Mouse (Mus musculus) c-Kit-positive CD71-positive TER-119-negative erythroid progenitor cells, embryonic 14.5 days (primary cell): ENCODE measurements around the gene Mgam.
"Not testable (repeated sequence)": the region's sequence is repeated elsewhere in the genome, so short reads cannot be mapped to it uniquely, and the experiment has no call there.

Experiments used
- DNase-seq: peaks from one replicate; pipeline ENCODE4 v3.0.0-alpha.2; 2013; ENCODE audit warnings: low read depth

Gene Mgam

DNA sequence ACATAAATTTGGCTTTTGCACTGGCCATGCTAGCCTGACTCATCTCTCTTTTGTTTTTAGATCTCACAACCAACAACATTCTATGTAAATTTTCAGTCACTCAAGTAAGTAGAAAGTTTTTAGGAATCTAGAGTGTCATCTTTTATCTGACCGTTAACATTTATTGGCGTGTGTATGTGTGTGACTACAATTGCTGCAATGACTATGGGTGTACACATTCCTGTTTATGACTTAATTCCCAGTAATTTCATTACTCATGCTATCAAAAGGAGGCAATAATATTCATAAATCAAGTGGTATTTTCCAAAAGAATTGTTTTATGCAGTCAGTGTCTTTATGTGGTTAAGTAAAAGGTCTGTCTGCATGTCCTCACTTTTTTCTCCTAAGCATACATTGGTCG lies 110.9 kb downstream of the Mgam start:
- DNase-seq: no peak

DNA sequence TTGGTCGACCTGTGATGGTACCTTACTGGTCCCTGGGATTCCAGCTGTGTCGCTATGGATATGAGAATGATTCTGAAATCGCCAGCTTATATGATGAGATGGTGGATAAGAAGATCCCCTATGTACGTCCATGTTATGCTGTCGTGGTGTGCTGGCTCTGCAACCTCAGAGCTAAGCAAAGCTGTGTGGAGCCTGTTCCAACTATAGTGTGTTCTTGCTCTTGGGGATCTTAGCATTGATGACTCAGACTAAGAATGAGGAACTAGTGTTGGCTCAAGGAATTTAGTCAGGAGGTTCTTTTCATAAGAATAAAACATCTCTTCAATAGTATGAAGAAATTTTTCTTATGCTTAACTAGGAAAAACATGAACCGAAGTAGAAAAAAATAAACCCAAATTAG lies 120.4 kb downstream of the Mgam start:
- DNase-seq: not testable (repeated sequence)

- DNase-seq: no peak
Measured at GRCm38 (mm10) chr6:40755948-40756347, 127.3 kb downstream of the Mgam start.

DNA sequence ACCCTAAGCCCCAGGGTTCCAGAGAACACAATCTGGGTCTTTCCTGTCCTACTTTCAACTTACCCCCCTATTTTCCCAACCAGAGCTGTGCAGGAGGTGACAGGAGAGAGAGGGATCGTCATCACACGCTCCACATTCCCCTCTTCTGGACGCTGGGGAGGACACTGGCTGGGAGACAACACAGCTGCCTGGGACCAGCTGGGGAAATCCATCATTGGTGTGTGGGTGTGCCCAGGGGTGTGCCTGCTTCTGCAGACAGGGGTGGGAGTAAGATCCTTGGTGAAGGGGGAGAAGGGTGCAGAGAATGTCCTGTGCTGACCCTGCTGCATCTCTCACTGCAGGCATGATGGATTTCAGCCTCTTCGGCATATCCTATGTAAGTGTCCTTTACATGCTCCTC lies 128.7 kb downstream of the Mgam start:
- DNase-seq: not testable (repeated sequence)

DNA sequence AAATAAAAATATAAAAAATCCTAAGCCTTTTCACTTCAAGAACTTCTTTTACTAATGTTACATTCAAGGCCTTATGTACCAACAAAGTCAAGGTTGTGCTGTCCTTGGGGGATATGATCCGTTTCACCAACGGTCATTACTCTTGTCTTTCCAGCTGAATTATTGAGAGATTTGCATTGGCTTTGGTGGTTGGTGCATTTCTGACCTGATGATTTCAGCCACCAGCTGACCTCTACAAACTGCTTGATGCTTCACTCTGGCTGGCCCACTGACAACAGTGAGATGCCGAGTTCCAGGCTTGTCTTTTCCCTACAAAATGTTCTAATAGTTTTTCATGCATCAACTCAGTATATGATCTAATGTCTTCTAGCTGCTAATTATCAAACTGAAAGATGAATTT lies 146.0 kb downstream of the Mgam start:
- no peak for DNase-seq

GRCm38 (mm10) chr6:40778458-40778857 lies 149.8 kb downstream of the Mgam start:
- DNase-seq: no peak

GRCm38 (mm10) chr6:40783637-40784036 lies 155.0 kb downstream of the Mgam start:
- DNase-seq: no peak

GRCm38 (mm10) chr6:40784378-40784777 lies 155.7 kb downstream of the Mgam start:
- DNase-seq: no peak

DNA sequence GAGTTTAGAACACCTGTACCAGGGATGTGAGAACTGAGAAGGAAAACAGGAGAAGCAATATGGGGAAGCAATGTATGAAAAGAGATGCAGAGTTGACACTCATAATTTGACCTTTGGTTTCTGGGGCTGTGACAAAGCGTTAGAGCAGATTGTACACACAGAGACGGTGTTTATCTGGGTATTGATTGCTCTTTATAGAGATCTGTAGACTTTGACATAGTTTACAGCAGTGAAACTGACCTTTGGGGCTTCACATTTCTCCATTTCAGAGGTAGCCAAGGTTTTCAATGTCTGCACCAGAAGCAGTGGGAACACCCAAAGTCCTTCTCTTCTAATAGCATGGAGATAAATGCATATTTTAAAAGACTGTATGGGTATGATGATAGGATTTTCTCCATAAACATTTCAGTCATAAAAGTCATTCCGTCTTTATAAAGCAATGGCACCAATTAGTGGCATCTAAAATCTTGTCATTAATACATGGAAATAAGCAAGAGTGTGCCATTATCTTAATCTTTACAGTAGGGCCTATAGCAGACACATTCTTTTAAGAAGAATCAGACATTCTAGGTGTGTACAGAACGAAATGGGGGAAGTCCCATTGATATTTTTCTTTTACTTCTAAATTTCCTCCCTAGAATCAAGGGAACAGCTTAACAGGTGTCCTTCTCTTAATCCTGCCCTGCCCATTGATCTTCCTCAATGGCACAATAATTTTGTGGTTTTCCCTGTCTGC lies 166.6 kb downstream of the Mgam start:
- DNase-seq: no peak

GRCm38 (mm10) chr6:40818237-40818902 lies 189.7 kb downstream of the Mgam start:
- no peak for DNase-seq
